Mouse (Mus musculus) right cerebral cortex, postnatal 10 days (tissue): ENCODE measurements around the gene Esf1.
"Not testable (repeated sequence)": the region's sequence is repeated elsewhere in the genome, so short reads cannot be mapped to it uniquely, and the experiment has no call there.

Experiments used
- DNase-seq, 2 experiments: peaks; one replicate each; pipeline ENCODE4 v3.0.0; 2021; ENCODE audit warnings: low spot score in 2 of 2

Gene Esf1

DNA sequence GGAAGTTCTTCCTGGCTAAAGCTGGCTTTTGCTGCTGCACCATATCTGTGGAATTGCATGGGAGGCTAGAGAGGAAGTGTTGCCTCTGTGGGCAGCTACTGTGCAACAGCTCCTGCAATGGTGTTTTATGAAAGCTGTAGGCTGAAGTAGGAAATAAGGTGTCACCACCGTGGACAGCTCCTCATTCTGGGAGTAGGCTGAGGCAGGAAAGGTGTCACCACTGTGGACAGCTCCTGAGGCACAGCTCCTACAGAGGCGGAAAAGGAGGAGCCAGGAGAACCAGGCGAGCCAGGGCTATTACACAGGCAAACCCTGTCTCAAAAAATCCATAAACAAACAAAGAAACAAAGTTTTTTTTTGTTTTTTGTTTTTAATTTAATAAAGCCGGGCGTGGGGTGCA lies 74.3 kb downstream of the Esf1 start:
- DNase-seq: no peak

DNA sequence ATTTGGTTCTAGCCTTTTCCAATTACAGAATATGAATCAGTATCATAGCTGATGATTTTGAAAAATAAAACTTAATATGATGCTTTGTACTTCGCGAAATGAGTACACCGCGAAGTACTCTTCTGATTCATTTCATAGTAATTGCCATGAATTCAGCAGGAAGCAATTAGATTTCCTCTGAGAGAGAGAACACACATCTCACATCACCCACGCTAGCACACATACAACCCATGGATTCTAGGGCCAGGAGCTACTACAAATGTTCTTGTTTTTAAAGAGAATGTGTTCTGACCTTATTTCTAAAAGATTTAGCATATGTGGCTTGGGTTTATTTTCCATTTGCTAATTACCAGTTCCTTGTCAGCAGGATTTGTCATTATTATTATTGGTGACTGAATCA lies 76.9 kb downstream of the Esf1 start:
- no peak for DNase-seq

DNA sequence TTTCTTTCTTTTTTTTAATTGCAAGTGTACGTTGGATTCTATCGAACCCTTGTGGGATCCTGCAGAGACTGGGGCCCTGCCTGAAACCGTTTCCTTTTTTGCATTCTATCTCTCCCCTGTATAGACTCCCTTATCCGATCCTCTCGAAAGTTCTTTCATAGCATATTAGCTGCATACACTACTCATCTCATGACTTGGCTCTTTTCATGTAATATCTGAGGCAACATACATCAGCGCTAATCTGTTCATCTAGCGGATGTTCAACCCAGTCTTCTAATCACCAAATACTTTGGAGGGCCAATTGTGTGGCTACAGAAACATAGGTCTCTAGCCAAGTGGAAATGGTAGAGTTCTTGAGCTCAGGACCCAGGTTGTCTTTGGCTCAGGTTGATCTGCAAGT lies 86.1 kb downstream of the Esf1 start:
- DNase-seq: no peak

DNA sequence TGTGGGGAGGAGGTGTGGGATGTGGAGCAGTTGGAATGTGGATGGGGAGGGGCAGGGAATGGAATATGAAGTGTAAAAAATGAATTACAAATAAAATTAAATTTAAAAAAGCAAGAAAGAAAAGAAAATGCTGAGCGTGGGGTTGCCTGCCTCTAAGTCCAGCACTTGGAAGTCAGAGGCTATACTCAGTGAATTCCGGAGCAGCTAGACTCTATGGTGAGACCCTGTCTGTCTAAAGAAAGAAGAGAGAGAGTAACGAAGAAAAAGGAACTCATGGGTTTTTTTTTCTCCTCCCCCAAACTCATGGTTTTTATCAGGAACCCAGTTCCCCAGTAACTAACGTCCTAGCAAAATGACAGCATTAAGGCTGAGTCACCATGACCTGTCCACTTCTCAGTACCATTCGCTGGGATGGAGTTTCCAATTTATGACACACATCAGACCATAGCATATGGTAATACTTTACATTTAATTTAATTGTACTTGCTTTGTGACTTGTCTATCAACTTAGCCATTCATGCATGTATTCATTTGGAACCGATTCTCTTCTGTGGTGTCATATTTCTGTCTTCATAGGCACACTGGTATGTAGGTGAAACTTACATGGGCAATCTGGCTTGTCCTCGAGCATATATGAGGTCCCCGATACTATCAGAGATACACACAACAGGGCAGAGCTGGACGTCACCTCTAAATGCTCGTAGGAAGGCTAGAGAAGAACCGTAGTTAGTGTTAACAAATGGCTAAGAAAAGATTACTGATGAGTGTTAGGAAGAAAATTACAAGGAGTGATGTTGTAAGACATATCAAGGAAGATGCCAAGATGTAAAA lies 89.4 kb downstream of the Esf1 start:
- no peak for DNase-seq

DNA sequence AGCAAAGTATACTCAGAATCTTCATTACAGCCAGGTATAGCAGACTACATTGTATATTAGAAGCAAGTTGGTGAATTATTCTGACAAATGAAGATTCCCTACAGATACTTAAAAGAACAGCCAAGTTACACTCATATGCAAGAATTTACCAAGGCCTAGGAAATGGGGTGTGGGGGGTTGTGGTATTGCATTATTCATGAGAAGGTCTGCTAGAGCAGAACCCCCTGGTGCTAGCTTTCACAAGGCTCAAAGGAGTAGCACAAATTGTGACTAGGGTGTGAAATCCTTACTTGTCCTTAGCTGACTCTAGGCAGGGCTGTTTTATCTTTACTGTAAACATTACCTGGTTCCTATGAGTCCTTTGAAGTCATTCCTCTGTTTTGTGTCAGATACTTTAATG lies 91.1 kb downstream of the Esf1 start:
- DNase-seq: not testable (repeated sequence)

DNA sequence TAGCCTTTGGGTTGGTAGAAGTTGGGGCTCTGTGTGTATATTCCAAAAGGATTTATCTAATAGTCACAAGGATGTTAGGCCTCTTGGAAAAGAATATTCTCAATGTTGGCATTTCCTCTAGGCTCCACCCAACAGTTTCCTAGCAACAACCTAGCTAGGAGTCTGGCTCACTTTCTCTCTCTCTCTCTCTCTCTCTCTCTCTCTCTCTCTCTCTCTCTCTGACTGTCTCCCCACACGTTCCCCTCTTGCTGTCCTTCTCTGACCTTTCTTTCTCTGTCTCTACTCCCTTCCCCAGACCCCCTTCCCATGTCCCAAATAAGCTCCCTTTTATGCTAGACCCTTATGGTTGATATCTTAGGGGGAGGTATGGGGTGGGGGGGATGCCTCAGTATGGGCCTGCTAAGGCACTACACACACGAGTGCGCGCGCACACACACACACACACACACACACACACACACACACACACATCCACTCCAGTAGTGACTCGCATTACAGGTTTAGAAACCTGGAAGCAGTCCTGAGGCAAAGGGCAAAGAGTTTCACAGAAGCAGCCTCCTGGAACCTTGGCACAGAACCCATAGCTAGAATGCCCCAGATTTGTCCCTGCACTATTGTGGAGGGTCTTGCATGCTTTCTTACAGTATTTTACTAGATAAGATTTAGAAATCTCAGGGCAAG lies 91.6 kb downstream of the Esf1 start:
- DNase-seq: no peak

DNA sequence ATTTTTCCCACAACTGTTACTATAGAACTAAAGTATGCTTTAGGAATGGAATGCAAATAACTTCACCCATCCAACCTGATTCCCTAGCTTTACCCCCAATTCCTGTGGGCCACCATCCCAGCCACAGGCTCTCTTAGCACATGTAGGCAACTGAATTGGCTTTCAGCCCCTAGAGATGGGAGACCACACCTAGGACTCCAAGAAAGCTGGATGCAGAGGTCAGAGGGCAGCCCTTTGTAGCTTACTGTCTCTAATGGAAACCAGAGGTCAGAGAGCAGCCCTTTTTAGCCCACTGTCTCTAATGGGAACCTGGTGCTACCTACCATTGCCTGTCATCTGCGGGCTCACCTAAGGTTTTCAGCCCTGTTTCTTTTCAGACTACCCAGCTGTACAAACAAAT lies 92.9 kb downstream of the Esf1 start:
- DNase-seq: no peak

DNA sequence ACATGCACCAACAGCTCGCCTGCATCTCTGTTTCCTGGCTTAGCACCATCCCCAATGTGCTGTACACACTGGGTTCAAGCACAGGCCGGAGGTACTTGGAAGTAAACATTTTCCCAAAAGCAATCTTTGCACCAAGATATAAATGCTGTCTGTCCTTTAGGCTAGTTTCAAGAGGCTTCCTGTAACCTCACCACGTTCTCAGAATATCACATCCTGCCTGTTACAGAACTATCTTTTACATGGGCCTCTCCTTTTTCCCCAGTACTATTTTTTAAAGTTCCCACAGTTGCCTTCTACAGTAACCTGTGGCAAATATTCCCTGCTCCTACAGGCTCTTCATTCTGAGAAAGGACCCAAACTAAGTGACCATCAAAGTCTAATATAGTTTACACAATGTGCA lies 95.2 kb downstream of the Esf1 start:
- no peak for DNase-seq
